Mouse (Mus musculus) E14TG2a.4 (cell line): ENCODE results near the gene Gpr84.

Experiments used
- CTCF ChIP-seq: conservative IDR thresholded peaks from 2 replicates; pipeline ENCODE4 v1.5.1; 2014; ENCODE audit warnings: low read length
- POU5F1 ChIP-seq: IDR thresholded peaks from 2 replicates; pipeline ENCODE4 v1.6.1; 2014; ENCODE audit warnings: low read length, borderline replicate concordance

GRCm38 (mm10) chr15:103339961-103340337, 29.5 kb upstream of the Gpr84 start, which contains the start of gene Zfp385a:
- TF ChIP-seq CTCF (no peak), POU5F1 (no peak)
